Mouse (Mus musculus) limb, embryonic 13.5 days (tissue): Measurements from ENCODE around the gene Ublcp1. TPM values are rescaled to one million over a fixed set of nuclear protein-coding genes. Genes with fewer than 3 reads are reported as not detected.

Experiments used
- ATAC-seq: fragments of 200-750 bp; cut with Nextera tagmentation; 2 replicates; pipeline ENCODE4 v1.8.0; 2017; ENCODE audit warnings: low read depth, moderate number of reproducible peaks, moderate TSS enrichment; ENCODE audit not compliant: low FRiP score
- H3K27ac ChIP-seq: fragments of 300-500 bp; sonication (generic); 2 replicates; pipeline ENCODE4 v1.5.1; 2015; ENCODE audit warnings: inconsistent platforms, mild to moderate bottlenecking, moderate library complexity
- H3K27me3 ChIP-seq: fragments of 300-500 bp; sonication (generic); 2 replicates; pipeline ENCODE4 v1.6.1; 2015; ENCODE audit warnings: mild to moderate bottlenecking, inconsistent platforms
- H3K36me3 ChIP-seq: fragments of 300-500 bp; sonication (generic); 2 replicates; pipeline ENCODE4 v1.6.1; 2015; ENCODE audit warnings: inconsistent platforms, mild to moderate bottlenecking, moderate library complexity
- H3K4me1 ChIP-seq: fragments of 300-500 bp; sonication (generic); 2 replicates; pipeline ENCODE4 v1.6.1; 2015; ENCODE audit warnings: inconsistent platforms
- H3K4me2 ChIP-seq: fragments of 300-500 bp; sonication (generic); replicated peaks from 2 replicates; pipeline ENCODE4 v1.6.1; 2015; ENCODE audit warnings: inconsistent platforms, mild to moderate bottlenecking, moderate library complexity
- H3K4me3 ChIP-seq: fragments of 300-500 bp; sonication (generic); 2 replicates; pipeline ENCODE4 v1.5.1; 2015; ENCODE audit warnings: moderate library complexity, mild to moderate bottlenecking, inconsistent platforms
- H3K9ac ChIP-seq: fragments of 300-500 bp; sonication (generic); 2 replicates; pipeline ENCODE4 v1.6.1; 2015; ENCODE audit warnings: mild to moderate bottlenecking, inconsistent platforms
- H3K9me3 ChIP-seq: fragments of 300-500 bp; sonication (generic); 2 replicates; pipeline ENCODE4 v1.6.1; 2016; ENCODE audit warnings: inconsistent platforms
- WGBS: fragments of 180-500 bp; shearing (Covaris S2); methylation state at CpG from one replicate; pipeline ENCODE4 v1.1.7; 2015; 5-methylcytosine and 5-hydroxymethylcytosine counted together
- polyA plus RNA-seq: library from polyadenylated mRNA; unstranded; fragments of >200 nt; fragmentation: Nextera tagmentation; extraction: Ambion mirVana; gene quantifications from 2 replicates; pipeline ENCODE4 v1.2.1, GENCODE M21; 2015

The Ublcp1 gene
- 65.2 and 74.7 TPM in 2 replicates for polyA plus RNA-seq

DNA sequence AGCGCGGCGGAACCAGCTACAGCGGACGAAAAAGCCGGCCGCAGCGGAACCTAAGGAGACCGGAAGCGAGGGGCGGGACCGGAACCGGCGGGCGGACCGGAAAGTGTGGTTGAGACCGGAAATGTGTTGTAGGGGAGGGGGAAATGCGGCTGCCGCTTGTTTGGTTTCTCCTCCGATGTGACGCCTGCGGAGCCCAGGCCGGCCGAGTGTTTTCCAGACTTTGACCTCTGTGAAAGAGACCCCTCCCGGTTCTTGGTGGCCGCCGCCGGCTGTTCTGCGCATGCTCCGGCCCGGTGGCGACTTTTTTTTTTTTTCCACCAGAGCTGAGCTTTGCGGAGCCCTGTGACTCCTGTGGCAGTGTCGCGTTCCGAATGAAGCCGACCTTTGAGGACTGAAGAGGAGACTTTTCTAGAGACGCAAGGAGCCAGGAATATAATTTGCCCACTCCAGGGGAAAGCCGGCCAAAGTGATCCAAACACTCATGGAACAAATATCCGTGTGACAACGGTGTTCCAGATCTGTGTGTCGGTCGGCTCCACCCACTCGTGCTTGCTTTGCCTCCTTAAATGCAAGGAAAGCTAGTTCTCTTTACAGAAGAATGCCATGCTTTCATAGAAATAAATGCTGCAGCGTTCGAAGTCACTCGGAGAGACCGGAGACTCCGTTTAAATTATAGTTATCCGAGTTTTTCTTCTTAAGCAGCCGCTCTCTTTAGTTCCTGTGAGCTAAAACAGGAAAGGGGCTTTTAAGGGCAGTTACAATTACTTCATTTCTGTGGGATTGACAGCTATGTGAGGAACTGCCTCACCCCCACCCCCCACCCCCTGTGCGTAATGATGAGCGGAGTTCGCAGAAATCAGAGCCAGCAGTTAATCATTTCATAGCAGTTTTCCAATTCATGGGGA is at the start of gene Ublcp1:
Gene Ublcp1 (minus strand): TSS at position 67 of the 905 bp plus-strand sequence.
- H3K4me2 ChIP-seq, result peak within 1 kb of the TSS; percentile 85
- H3K9me3 ChIP-seq, result no peaks in the 10 kb centered on the region
- peak within 1 kb of the TSS; percentile 98 for H3K4me3 ChIP-seq
- H3K4me1 ChIP-seq, result peaks cover 12% of the 10 kb centered on the region
- peak; percentile 92 for ATAC-seq
- peaks cover under 1% of the 10 kb centered on the region; the same call in 1 of the 2 replicates for H3K36me3 ChIP-seq
- under 1% methylated on average over 54 of the region's 54 CpGs for WGBS
- H3K27ac ChIP-seq, result peak within 1 kb of the TSS; percentile 88
- H3K27me3 ChIP-seq, result no peaks in the 10 kb centered on the region
- peak within 1 kb of the TSS; percentile 94 for H3K9ac ChIP-seq

DNA sequence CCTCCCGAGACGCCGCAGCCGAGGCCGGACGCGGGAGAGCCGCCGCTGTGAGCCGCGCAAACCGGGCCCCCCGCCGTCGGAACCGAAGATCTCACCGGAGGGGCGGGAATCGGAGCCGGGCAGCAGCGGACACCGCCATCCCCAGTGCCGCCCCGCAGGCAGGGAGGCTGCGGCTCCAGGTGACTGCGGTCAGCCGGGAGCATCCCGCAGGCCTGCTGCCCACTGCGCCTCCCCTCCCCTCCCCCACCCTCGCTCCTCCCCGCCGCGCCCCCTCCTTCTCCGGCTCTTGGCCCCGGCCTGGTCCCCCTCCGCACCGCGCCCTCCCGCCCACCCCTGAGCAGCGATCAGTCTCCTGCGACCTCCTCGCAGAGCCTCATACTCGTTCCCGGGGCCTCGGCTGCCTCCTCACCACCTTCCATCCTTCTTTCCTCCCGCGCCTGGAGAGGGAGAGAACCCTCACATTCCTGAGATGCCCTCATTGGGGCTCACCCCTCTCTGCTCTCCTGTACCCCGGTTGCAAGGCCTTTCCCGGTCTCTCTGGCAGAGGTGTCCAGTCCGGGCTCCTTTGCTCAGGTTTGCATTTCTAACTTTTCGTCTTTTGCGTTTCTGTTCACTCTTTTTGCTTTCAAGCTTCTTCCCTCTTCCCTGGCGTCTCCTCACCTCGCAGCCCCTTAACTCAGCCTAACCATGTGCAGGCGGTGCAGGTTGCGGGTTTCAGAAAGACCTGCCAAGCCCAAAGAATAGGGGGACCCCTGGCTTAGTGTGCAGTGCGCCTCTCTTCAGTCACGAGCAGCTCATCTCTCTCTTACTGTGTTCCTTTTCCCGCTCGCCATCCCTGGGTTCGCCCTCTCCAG is 49.0 kb upstream of the Ublcp1 start:
- H3K4me3 ChIP-seq, result peak overlapping the region; percentile 92
- H3K27ac ChIP-seq, result peak overlapping the region; percentile 94
- H3K9me3 ChIP-seq, result no peaks in the 10 kb centered on the region
- peak overlapping the region; percentile 95 for H3K9ac ChIP-seq
- no peaks in the 10 kb centered on the region for H3K27me3 ChIP-seq
- WGBS, result under 1% methylated on average over 50 of the region's 61 CpGs
- H3K4me2 ChIP-seq, result peak overlapping the region; percentile 88
- H3K4me1 ChIP-seq, result peaks cover 21% of the 10 kb centered on the region
- ATAC-seq, result peak; percentile 66
- H3K36me3 ChIP-seq, result no peaks in the 10 kb centered on the region

DNA sequence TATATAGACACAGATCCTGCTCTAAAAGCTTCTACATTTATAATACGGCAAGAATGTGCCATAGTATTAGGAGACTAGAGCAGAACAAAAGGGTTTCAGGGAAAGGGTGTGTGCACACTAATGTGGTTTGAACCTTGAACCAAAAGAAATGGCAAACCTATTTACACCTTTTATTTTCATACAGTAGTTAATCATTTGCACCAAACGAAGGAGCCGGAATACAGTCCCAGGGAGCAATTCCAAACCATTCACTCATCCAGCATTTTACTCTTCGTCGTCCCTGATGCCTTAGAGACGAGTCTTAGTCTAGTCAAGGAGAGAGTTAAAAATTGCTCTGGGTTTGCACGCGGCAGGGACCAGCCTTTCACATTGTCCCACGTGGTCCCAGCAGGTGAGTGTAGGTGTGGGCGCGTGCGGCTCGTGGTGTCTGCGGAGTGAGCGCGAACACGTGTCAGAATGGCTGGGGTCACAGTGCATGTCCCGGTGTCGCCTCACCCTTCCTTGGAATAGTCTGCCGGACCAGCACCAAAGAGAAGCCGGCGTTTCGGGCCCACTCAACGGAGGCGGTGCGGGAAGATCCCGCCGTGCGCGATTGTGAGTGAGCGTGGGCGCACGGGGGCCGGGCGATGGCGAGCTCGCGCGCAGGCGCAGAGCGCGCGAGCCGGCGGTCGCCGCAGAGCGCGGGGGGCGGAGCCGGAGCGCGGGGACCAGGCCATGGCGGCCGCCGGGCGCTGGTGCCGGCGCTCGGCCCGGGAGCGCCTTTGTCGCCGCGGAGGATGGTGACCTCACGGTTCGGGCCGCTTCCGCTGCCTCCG is 48.2 kb upstream of the Ublcp1 start, which contains the start of gene Rnf145:
Gene Rnf145 (plus strand): TSS at position 684 of the 815 bp plus-strand sequence.
- WGBS, result 2% methylated on average over 68 of the region's 70 CpGs

DNA sequence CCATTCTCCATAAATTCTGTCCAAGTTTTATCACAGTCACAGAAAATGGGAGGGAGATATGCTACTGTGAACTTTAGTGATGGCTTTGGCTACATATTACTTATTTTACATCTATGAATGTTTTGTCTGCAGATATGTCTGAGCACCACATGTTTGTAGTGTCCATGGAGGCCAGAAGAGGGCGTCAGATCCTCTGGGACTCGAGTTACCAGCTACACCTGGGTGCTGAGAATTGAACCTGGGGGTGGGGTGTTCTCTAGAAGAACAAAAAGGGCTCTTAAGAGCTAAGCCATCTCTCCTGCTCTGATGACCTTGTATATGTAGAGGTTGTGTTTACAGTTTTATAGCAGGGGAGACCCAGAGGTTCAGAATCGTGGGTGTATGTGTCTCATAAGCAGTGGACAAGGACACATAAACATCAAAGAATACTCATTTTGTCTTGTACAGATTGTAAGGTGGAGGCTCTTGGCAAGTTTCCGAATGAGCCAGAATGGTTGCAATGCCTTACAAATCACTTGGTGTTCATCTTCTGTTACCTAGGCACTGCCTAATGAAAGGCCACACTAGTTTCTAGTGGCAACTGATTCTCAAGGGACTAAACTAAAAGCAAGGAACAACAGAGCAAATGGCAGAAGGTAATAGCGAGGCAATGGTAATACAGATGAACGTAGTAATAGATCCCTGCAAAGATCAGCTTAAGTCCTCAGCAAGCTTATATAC is 47.4 kb upstream of the Ublcp1 start:
- Histone ChIP-seq H3K36me3 (no peaks in the 10 kb centered on the region), H3K27me3 (no peaks in the 10 kb centered on the region), H3K9ac (no peak overlapping the region), H3K9me3 (no peaks in the 10 kb centered on the region), H3K4me2 (peak overlapping the region; percentile 88), H3K27ac (no peak overlapping the region), H3K4me3 (peak overlapping the region; percentile 92), H3K4me1 (peaks cover 21% of the 10 kb centered on the region)
- ATAC-seq, result no peak
- WGBS, result 48% methylated on average over 6 of the region's 6 CpGs

More for the DNA sequence above, 48.2 kb upstream of the Ublcp1 start, which contains the start of gene Rnf145:
- H3K36me3 ChIP-seq, result no peaks in the 10 kb centered on the region
- H3K4me2 ChIP-seq, result peak within 1 kb of the TSS; percentile 88
- H3K9ac ChIP-seq, result peak within 1 kb of the TSS; percentile 95
- H3K4me3 ChIP-seq, result peak within 1 kb of the TSS; percentile 92
- ATAC-seq, result peak; percentile 86
- H3K27ac ChIP-seq, result peak within 1 kb of the TSS; percentile 94
- H3K9me3 ChIP-seq, result no peaks in the 10 kb centered on the region
- H3K27me3 ChIP-seq, result no peaks in the 10 kb centered on the region
- peaks cover 21% of the 10 kb centered on the region for H3K4me1 ChIP-seq

DNA sequence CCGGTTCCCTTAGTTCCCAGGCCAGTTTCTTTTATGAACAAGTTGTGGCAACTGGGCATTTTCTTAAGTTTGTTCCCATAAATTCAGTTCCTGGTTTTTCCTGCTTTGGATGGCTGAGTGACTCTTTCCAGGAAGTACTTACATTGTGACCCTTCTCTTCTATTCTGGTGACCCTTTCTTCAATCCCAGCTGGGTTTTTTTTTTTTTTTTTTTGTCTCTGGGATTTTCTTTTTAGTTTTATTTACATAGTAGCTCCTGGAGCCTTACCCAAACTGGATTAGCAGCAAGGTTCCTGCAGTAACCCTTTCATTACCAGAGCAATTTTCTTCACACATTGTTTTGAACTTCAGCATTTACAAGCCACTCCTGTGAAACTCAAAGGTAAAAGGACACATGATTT is 46.1 kb upstream of the Ublcp1 start:
- no peak for ATAC-seq
- Histone ChIP-seq H3K9me3 (no peaks in the 10 kb centered on the region), H3K27ac (no peak overlapping the region), H3K27me3 (no peaks in the 10 kb centered on the region), H3K4me3 (no peak overlapping the region), H3K4me2 (no peak overlapping the region), H3K4me1 (peaks cover 16% of the 10 kb centered on the region), H3K36me3 (no peaks in the 10 kb centered on the region), H3K9ac (no peak overlapping the region)
- WGBS, result 27% methylated on average over 1 of the region's 1 CpGs

DNA sequence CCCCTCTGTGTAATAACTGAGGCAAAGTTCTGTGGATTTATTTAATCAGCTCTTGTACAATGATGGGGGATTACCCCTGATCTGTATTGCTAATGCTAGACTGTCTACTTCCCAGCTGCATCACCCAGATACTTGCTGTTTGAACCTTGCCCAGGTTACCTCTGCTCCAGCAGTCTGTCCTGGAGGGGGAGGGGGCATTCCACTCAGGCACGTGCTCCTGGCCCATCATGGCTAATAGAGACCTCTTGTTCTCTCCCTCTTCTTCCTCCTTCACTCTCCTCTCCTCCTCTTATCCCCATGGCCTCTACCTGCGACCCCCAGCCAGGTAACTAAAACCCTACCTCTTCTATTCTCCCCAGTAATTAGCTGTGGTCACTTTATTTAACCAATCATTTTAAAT is 44.4 kb upstream of the Ublcp1 start:
- ATAC-seq, result no peak
- no peak overlapping the region for H3K27ac ChIP-seq
- 46% methylated on average over 2 of the region's 2 CpGs for WGBS

DNA sequence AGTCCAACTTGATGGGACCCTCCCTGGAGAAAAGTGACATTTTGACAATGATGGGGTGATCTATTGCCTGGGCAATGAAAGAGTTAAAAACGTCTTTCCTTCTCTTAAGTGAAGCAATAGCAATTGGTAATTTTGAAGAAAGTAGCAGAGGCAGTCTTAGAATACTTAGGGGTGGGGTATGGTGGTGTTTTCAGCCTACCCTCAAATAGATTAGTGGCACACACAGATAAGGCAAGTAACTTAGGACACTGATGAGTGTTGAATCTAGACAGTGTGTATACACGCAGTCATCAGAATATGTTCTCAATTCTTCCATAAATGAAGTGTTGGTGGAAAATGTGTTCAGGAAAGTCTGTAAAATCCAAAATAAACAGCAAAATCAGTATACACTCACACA is 42.7 kb upstream of the Ublcp1 start:
- Histone ChIP-seq H3K27ac (no peak overlapping the region), H3K36me3 (no peaks in the 10 kb centered on the region), H3K9ac (no peak overlapping the region), H3K27me3 (no peaks in the 10 kb centered on the region), H3K4me3 (no peak overlapping the region), H3K9me3 (no peaks in the 10 kb centered on the region), H3K4me1 (peaks cover 2% of the 10 kb centered on the region), H3K4me2 (no peak overlapping the region)
- no peak for ATAC-seq
- WGBS, result 71% methylated on average over 2 of the region's 2 CpGs

More for the DNA sequence above, 44.4 kb upstream of the Ublcp1 start:
- H3K27me3 ChIP-seq, result no peaks in the 10 kb centered on the region
- H3K4me1 ChIP-seq, result peaks cover 7% of the 10 kb centered on the region
- H3K36me3 ChIP-seq, result no peaks in the 10 kb centered on the region
- H3K9ac ChIP-seq, result no peak overlapping the region
- H3K9me3 ChIP-seq, result no peaks in the 10 kb centered on the region
- H3K4me2 ChIP-seq, result no peak overlapping the region
- no peak overlapping the region for H3K4me3 ChIP-seq

DNA sequence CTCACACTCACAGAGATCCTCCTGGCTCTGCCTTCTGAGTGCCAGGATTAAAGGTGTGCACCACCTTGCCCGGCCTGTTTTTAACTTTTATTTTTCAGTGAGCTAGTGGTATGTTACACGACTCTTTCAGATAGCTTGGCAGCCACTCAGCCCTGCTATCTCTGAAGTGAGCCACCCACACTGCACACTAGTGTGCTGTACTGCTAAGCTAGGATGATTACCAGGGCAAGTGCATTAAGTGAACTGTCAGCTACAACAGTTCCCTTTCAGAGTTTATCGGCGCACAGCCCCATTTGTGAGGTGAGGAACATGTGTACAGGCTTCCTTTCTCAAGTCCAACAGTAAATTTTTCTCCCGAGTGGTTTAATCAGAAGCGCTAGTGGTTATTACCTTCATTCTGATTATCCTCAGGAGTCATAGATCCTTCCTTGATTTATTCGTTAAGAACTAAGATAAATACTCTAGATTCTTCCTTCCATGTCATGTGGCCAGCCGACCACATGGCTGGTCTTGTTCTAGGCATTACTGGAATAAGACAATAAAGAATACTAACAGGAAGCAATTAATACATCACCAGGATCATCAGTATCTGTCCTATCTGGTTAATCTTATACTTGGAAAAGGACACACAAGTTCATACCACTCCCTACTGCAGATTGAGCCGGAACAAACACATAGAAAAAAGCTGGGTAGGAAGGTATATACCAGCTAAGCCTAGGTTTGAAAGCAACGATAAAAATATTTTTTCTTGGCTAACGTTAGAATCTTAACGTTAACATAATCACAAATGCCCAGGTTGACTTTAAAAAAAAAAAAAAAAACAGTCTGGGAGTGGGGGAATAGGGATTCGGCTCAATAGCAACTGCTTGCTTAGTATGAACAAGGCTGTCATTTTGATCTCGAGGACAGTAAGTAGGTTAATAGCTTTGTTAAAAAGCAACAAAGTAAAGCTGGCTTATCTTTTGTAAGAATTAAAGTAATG is 42.0 kb upstream of the Ublcp1 start:
- Histone ChIP-seq H3K9ac (no peak overlapping the region), H3K4me3 (no peak overlapping the region), H3K36me3 (no peaks in the 10 kb centered on the region), H3K27ac (no peak overlapping the region), H3K4me1 (no peaks in the 10 kb centered on the region), H3K9me3 (no peaks in the 10 kb centered on the region), H3K27me3 (no peaks in the 10 kb centered on the region), H3K4me2 (no peak overlapping the region)
- 80% methylated on average over 14 of the region's 14 CpGs for WGBS
- no peak for ATAC-seq

DNA sequence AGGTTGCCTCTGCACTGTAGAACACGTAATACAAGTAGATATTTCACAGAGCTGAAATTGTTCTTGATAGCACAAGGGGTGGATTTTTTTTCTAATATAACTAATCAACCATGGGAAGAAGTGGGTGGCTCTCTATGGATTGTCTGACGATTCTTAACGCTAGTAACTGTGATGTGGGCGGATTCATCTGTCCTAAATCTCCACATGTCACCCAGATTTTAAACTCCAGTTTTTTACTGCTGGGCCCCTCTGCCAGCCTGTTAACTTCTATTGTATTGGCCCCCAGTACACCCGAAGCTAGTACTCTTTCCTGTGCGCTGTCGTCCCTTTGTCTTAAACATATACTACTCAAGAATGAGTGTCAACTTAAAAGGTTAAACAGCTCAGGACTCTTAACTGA is 40.1 kb upstream of the Ublcp1 start:
- Histone ChIP-seq H3K4me2 (no peak overlapping the region), H3K27ac (no peak overlapping the region), H3K36me3 (no peaks in the 10 kb centered on the region), H3K27me3 (no peaks in the 10 kb centered on the region), H3K4me1 (no peaks in the 10 kb centered on the region), H3K4me3 (no peak overlapping the region), H3K9me3 (no peaks in the 10 kb centered on the region), H3K9ac (no peak overlapping the region)
- WGBS, result 88% methylated on average over 7 of the region's 7 CpGs
- no peak for ATAC-seq

DNA sequence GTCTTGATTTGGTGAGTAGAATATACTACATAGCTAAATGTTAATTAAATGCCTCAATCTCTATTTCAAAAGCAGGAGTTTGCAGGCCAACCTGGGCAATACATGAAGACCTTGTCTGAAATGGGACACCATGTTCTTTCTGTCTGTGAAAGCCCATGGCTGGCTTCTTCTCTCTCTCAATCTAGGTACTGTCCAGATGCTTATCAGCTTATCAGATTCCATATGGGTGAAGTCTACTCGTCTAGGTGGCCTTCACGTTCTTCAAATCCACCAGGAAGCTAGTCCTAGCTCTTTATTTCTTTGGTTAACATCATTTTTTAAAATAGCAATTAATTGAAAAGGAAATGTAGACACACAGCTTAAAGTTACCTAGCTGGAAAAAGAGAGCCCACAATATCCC is 39.6 kb upstream of the Ublcp1 start:
- Histone ChIP-seq H3K4me1 (no peaks in the 10 kb centered on the region), H3K4me2 (no peak overlapping the region), H3K36me3 (no peaks in the 10 kb centered on the region), H3K9ac (no peak overlapping the region), H3K9me3 (no peaks in the 10 kb centered on the region), H3K27ac (no peak overlapping the region), H3K27me3 (no peaks in the 10 kb centered on the region), H3K4me3 (no peak overlapping the region)
- 74% methylated on average over 2 of the region's 2 CpGs for WGBS
- ATAC-seq, result no peak
